In the genomic region with DNA sequence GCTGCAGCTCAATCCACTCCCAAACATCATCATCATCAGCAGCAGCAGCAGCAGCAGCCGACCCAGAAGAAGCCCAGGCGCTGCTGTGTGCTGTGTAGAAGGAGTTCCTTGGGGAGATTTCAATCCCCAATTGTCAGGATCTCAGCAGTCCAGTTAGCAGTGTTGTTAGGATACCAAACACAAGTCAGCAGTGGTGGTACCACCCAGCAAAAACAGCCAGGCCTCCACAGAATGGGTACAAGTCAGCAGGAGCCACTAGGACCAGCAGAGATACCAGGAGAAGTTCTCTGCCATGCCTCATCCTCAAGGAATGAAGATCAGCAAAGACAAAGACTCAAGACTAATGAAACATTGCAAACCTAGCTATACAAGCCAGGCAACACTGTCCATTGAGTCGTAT, we compare ENCODE assay signal across 37 mouse cellular contexts. TPM values are rescaled to one million over a fixed set of nuclear protein-coding genes. Genes with fewer than 3 reads are reported as not detected.
"Had no signal": no experiment of that assay in that cellular context is flagged by ENCODE, and none has a peak within 500 bp of the region (broad histone marks: within the 10 kb centered on the region; RNA-seq: fewer than 3 reads in every experiment).

No protein-coding gene starts in this region.

- H3K36me3 ChIP-seq: heart, embryonic 12.5 days; hindbrain, embryonic 15.5 days; intestine, embryonic 15.5 days had no signal

- H3K9ac ChIP-seq: heart, embryonic 12.5 days; heart, embryonic 13.5 days; heart, embryonic 15.5 days; hindbrain, embryonic 12.5 days; hindbrain, embryonic 13.5 days; hindbrain, embryonic 14.5 days; hindbrain, embryonic 15.5 days; intestine, embryonic 15.5 days; kidney, embryonic 15.5 days had no signal

- H3K27me3 ChIP-seq: heart, embryonic 12.5 days; heart, embryonic 13.5 days; heart, embryonic 15.5 days; hindbrain, embryonic 12.5 days; hindbrain, embryonic 13.5 days; hindbrain, embryonic 15.5 days; intestine, embryonic 15.5 days; kidney, embryonic 15.5 days had no signal

- H3K9me3 ChIP-seq: heart, embryonic 10.5 days; heart, embryonic 12.5 days; heart, embryonic 13.5 days; heart, embryonic 15.5 days; hindbrain, embryonic 10.5 days; hindbrain, embryonic 12.5 days; hindbrain, embryonic 13.5 days; hindbrain, embryonic 15.5 days; intestine, embryonic 15.5 days; kidney, embryonic 15.5 days had no signal

- H3K4me3 ChIP-seq: heart, embryonic 10.5 days; heart, embryonic 12.5 days; heart, embryonic 13.5 days; heart, embryonic 15.5 days; hindbrain, embryonic 10.5 days; hindbrain, embryonic 12.5 days; hindbrain, embryonic 13.5 days; hindbrain, embryonic 15.5 days; intestine, embryonic 15.5 days; kidney, embryonic 15.5 days; layer of hippocampus, adult 2 months had no signal

- H3K27ac ChIP-seq: heart, embryonic 10.5 days; heart, embryonic 13.5 days; heart, embryonic 15.5 days; hindbrain, embryonic 10.5 days; hindbrain, embryonic 12.5 days; hindbrain, embryonic 13.5 days; hindbrain, embryonic 14.5 days; hindbrain, embryonic 15.5 days; hindbrain, postnatal 0 days; intestine, embryonic 15.5 days; kidney, embryonic 15.5 days; kidney, postnatal 0 days; layer of hippocampus, adult 2 months had no signal

- H3K4me2 ChIP-seq: heart, embryonic 11.5 days; heart, embryonic 12.5 days; heart, embryonic 13.5 days; heart, embryonic 15.5 days; hindbrain, embryonic 12.5 days; hindbrain, embryonic 13.5 days; hindbrain, embryonic 14.5 days; hindbrain, embryonic 15.5 days; intestine, embryonic 15.5 days; kidney, embryonic 15.5 days had no signal

- DNase-seq: heart, postnatal 10 days; heart, postnatal 14 days; heart, postnatal 36 days; heart, postnatal 4 days; kidney, adult 11 months; kidney, adult 18-20 months; kidney, adult 2 months; kidney, adult 8-10 months; kidney, adult 9 months; kidney, postnatal 10 days; kidney, postnatal 14 days; kidney, postnatal 25 days; kidney, postnatal 36 days; kidney, postnatal 4 days; layer of hippocampus, adult 9-11 months; layer of hippocampus, postnatal 36 days had no signal

- H3K4me1 ChIP-seq: heart, embryonic 10.5 days; heart, embryonic 13.5 days; heart, embryonic 15.5 days; hindbrain, embryonic 10.5 days; hindbrain, embryonic 12.5 days; hindbrain, embryonic 13.5 days; hindbrain, embryonic 15.5 days; intestine, embryonic 15.5 days; kidney, embryonic 15.5 days had no signal

- ATAC-seq: hindbrain, embryonic 16.5 days; hindbrain, postnatal 0 days; inflammation-experienced regulatory T-cells, adult 6 months; intestine, embryonic 15.5 days; intestine, embryonic 16.5 days; intestine, postnatal 0 days had no signal

RNA-seq across cellular contexts. Expression of a gene that starts 16.7 kb away (rescaled TPM):
- polyA plus RNA-seq: heart, embryonic 15.5 days; heart, postnatal 0 days; hindbrain, embryonic 10.5 days; intestine, embryonic 16.5 days; intestine, postnatal 0 days; large intestine, adult 2 months had no signal
